Mouse (Mus musculus): ENCODE measurements around the gene Tmem63b. TPM values are rescaled to one million over a fixed set of nuclear protein-coding genes. Genes with fewer than 3 reads are reported as not detected.

Tmem63b gene
- total RNA-seq, 2 experiments from 2014 or later, result 66.5 to 81.6 TPM

GRCm38 (mm10) chr17:45700496-45701235 is 14.0 kb upstream of the Tmem63b start:
- Histone ChIP-seq H3K4me3 (peak overlapping the region; percentile 73), H3K27ac (peak overlapping the region; percentile 97)
- peak; percentile 89 for DNase-seq
- TF ChIP-seq CTCF (IDR thresholded peaks at IDR 0.05), result no peak
- intact Hi-C loops (cut with DNase I), result no loop called here

- intact Hi-C loops (cut with DNase I), result no loop called here
- Histone ChIP-seq H3K27ac (peak overlapping the region; percentile 97), H3K4me3 (peak overlapping the region; percentile 73)
- no peak for DNase-seq
- TF ChIP-seq CTCF (IDR thresholded peaks at IDR 0.05), result no peak
Observed at GRCm38 (mm10) chr17:45699039-45699740, 12.5 kb upstream of the Tmem63b start.

GRCm38 (mm10) chr17:45698368-45698767 is 11.7 kb upstream of the Tmem63b start:
- no peak overlapping the region for H3K4me3 ChIP-seq
- DNase-seq, result no peak
- no peak for TF ChIP-seq CTCF (IDR thresholded peaks at IDR 0.05)
- H3K27ac ChIP-seq, result peak overlapping the region; percentile 97
- intact Hi-C loops (cut with DNase I), result no loop called here

GRCm38 (mm10) chr17:45696981-45697380 is 10.3 kb upstream of the Tmem63b start:
- Histone ChIP-seq H3K27ac (peak overlapping the region; percentile 35), H3K4me3 (no peak overlapping the region)
- no peak for DNase-seq
- no peak for TF ChIP-seq CTCF (IDR thresholded peaks at IDR 0.05)
- intact Hi-C loops (cut with DNase I), result no loop called here

- peak overlapping the region; percentile 90 for H3K27ac ChIP-seq
Observed at GRCm38 (mm10) chr17:45695227-45696120, 8.8 kb upstream of the Tmem63b start.

GRCm38 (mm10) chr17:45693812-45694565 is 7.3 kb upstream of the Tmem63b start:
- peak overlapping the region; percentile 90 for H3K27ac ChIP-seq
- H3K4me3 ChIP-seq, result peak overlapping the region; percentile 17
- DNase-seq, result peak; percentile 70
- no peak for TF ChIP-seq CTCF (IDR thresholded peaks at IDR 0.05)
- intact Hi-C loops (cut with DNase I), result no loop called here

More at GRCm38 (mm10) chr17:45695227-45696120, 8.8 kb upstream of the Tmem63b start:
- H3K4me3 ChIP-seq, result peak overlapping the region; percentile 39
- TF ChIP-seq CTCF (IDR thresholded peaks at IDR 0.05), result no peak
- no peak for DNase-seq
- intact Hi-C loops (cut with DNase I), result no loop called here

- no peak for DNase-seq
- Histone ChIP-seq H3K27ac (peak overlapping the region; percentile 90), H3K4me3 (no peak overlapping the region)
- TF ChIP-seq CTCF (IDR thresholded peaks at IDR 0.05), result no peak
- intact Hi-C loops (cut with DNase I), result no loop called here
Observed at GRCm38 (mm10) chr17:45692159-45692558, 5.5 kb upstream of the Tmem63b start.

- no peak overlapping the region for H3K4me3 ChIP-seq
- no peak for TF ChIP-seq CTCF (IDR thresholded peaks at IDR 0.05)
- intact Hi-C loops (cut with DNase I), result no loop called here
- DNase-seq, result no peak
- H3K27ac ChIP-seq, result no peak overlapping the region
Observed at GRCm38 (mm10) chr17:45690044-45690443, 3.3 kb upstream of the Tmem63b start.

- no peak overlapping the region for H3K4me3 ChIP-seq
- H3K27ac ChIP-seq, result peak overlapping the region; percentile 46; the same call in 1 of the 2 replicates
- TF ChIP-seq CTCF (IDR thresholded peaks at IDR 0.05), result no peak
- no peak for DNase-seq
- intact Hi-C loops (cut with DNase I), result no loop called here
Observed at GRCm38 (mm10) chr17:45689120-45689519, 2.4 kb upstream of the Tmem63b start.

- intact Hi-C loops (cut with DNase I), result no loop called here
- Histone ChIP-seq H3K4me3 (peak within 1 kb of the TSS; percentile 94), H3K27ac (peak within 1 kb of the TSS; percentile 98)
- no peak for TF ChIP-seq CTCF (IDR thresholded peaks at IDR 0.05)
- peak; percentile 95 for DNase-seq
Observed at GRCm38 (mm10) chr17:45686093-45686619, 549 bp downstream of the Tmem63b start, which contains the start of gene Mrpl14. TSS of gene Mrpl14 (plus strand) at chr17:45686322.
